Mouse (Mus musculus) heart, embryonic 15.5 days (tissue): ENCODE measurements around the gene Hist1h4a. TPM values are rescaled to one million over a fixed set of nuclear protein-coding genes. Genes with fewer than 3 reads are reported as not detected.
"Not testable (repeated sequence)": the region's sequence is repeated elsewhere in the genome, so short reads cannot be mapped to it uniquely, and the experiment has no call there.

Experiments used
- ATAC-seq: fragments of 200-750 bp; cut with Nextera tagmentation; replicated peaks from 2 replicates; pipeline ENCODE4 v1.8.0; 2017; ENCODE audit warnings: low read depth, moderate TSS enrichment; ENCODE audit not compliant: insufficient number of reproducible peaks, insufficient read depth, low FRiP score
- H3K27ac ChIP-seq: fragments of 300-500 bp; sonication (generic); 2 replicates; pipeline ENCODE4 v1.5.1; 2015; ENCODE audit warnings: mild to moderate bottlenecking, inconsistent platforms
- H3K27me3 ChIP-seq: fragments of 300-500 bp; sonication (generic); 2 replicates; pipeline ENCODE4 v1.6.1; 2015; ENCODE audit warnings: inconsistent platforms
- H3K36me3 ChIP-seq: fragments of 300-500 bp; sonication (generic); 2 replicates; pipeline ENCODE4 v1.6.1; 2015; ENCODE audit warnings: mild to moderate bottlenecking, inconsistent platforms
- H3K4me1 ChIP-seq: fragments of 300-500 bp; sonication (generic); replicated peaks from 2 replicates; pipeline ENCODE4 v1.6.1; 2015; ENCODE audit warnings: inconsistent platforms
- H3K4me2 ChIP-seq: fragments of 300-500 bp; sonication (generic); 2 replicates; pipeline ENCODE4 v1.6.1; 2015; ENCODE audit warnings: inconsistent platforms, mild to moderate bottlenecking, moderate library complexity
- H3K4me3 ChIP-seq: fragments of 300-500 bp; sonication (generic); 2 replicates; pipeline ENCODE4 v1.5.1; 2015; ENCODE audit warnings: mild to moderate bottlenecking, inconsistent platforms
- H3K9ac ChIP-seq: fragments of 300-500 bp; sonication (generic); 2 replicates; pipeline ENCODE4 v1.6.1; 2015; ENCODE audit warnings: mild to moderate bottlenecking, inconsistent platforms
- H3K9me3 ChIP-seq: fragments of 300-500 bp; sonication (generic); replicated peaks from 2 replicates; pipeline ENCODE4 v1.6.1; 2016; ENCODE audit warnings: inconsistent platforms
- WGBS: fragments of 180-500 bp; shearing (Covaris S2); methylation state at CpG from one replicate; pipeline ENCODE4 v1.1.7; 2015; ENCODE audit warnings: mixed read lengths; 5-methylcytosine and 5-hydroxymethylcytosine counted together
- microRNA-seq: library from miRNA; unstranded; fragments of <30 nt; microRNA quantifications from one replicate; pipeline ENCODE4, GENCODE M21; 2016
- polyA plus RNA-seq: library from polyadenylated mRNA; unstranded; fragments of >200 nt; fragmentation: Nextera tagmentation; extraction: Ambion mirVana; gene quantifications from 2 replicates; pipeline ENCODE4 v1.2.1, GENCODE M21; 2015

Hist1h4a gene
- polyA plus RNA-seq, 1 experiment from 2014 or later: not detected

GRCm38 (mm10) chr13:23717593-23718245 lies 43.3 kb downstream of the Hist1h4a start:
- ATAC-seq, H3K4me1 ChIP-seq, H3K9me3 ChIP-seq, H3K4me3 ChIP-seq, H3K27me3 ChIP-seq, H3K9ac ChIP-seq, H3K27ac ChIP-seq, H3K4me2 ChIP-seq, H3K36me3 ChIP-seq: not testable (repeated sequence)
- WGBS: 17% methylated on average over 2 of the region's 2 CpGs

DNA sequence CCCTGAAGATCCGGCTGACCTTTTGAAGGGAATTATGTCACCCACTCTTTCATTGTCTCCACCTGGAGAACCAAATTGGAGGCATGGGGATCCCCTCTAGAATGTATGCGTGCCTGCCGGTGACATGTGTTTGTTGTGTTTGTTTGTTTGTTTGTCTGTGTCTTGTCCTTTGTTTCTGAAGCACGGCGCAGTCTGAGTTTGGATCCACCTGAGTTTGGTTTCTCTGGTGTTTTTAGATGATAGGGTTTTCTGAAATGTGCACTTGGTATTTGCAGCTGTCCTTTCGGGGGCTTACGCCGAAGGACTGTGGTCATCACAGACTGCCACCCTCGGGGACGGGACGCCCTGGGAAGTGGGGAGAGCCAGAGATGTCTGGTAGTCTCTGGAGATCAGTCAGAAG lies 43.9 kb downstream of the Hist1h4a start:
- Histone ChIP-seq H3K4me2 (no peak overlapping the region), H3K36me3 (no peaks in the 10 kb centered on the region), H3K9me3 (no peaks in the 10 kb centered on the region), H3K27me3 (no peaks in the 10 kb centered on the region), H3K9ac (no peak overlapping the region), H3K4me1 (peaks cover 4% of the 10 kb centered on the region; the same call in 1 of the 2 replicates), H3K27ac (no peak overlapping the region), H3K4me3 (no peak overlapping the region)
- WGBS: 46% methylated on average over 11 of the region's 11 CpGs
- no peak for ATAC-seq

DNA sequence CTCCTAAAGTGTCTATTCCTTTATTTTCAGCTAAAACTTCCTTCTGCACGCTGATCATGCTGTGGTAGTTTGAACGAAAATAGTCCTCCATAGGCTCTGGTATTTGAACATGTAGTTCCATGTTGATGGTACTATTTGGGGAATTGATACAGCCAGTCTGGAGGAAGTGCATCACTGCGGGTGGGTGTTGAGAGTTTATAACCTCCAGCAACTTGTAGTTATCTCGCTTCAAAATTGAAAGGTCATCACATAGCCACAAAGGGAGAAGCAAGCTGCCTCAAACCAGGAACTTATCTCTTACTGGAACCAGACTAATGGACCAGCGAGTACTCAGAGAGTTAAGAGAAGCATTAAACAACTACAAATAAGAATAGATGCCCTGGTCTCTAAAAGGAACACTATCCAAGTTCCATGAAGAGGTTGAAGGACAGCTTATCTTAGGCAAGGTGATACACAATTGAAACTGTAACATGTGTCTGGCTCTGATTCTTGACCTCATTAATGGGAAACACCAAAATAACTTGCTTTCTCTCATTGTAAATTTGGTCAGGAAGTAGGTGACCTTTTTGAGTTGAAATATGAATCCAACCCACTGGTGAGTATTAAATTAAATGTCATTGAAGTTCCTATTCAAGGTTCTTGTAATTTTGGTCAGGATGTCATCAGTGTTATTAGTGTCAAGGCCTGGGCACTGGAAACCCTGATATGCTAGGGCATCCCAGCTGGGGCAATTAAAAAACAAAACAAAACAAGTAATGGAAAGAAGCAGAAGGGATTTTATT lies 44.6 kb downstream of the Hist1h4a start:
- 48% methylated on average over 5 of the region's 5 CpGs for WGBS
- Histone ChIP-seq H3K9me3 (no peaks in the 10 kb centered on the region), H3K27ac (no peak overlapping the region), H3K27me3 (no peaks in the 10 kb centered on the region), H3K4me2 (no peak overlapping the region), H3K4me1 (peaks cover 4% of the 10 kb centered on the region; the same call in 1 of the 2 replicates), H3K9ac (no peak overlapping the region), H3K4me3 (no peak overlapping the region), H3K36me3 (no peaks in the 10 kb centered on the region)
- ATAC-seq: no peak

Small RNAs within 50 kb of the gene (microRNA-seq; reads per million reads assigned to microRNA genes)
- gene Gm44314: not detected
- gene Gm44484: not detected

Other genes starting within 250 kb of the Hist1h4a start
- 5.4 and 5.7 TPM in 2 replicates for gene Hist1h4h, start 230.2 kb downstream of the Hist1h4a start, polyA plus RNA-seq
- gene Hist1h2af, start 227.3 kb downstream of the Hist1h4a start, polyA plus RNA-seq: 2.2 and 2.6 TPM in 2 replicates
- 1.6 and 3.1 TPM in 2 replicates for gene Hist1h3g, start 225.8 kb downstream of the Hist1h4a start, polyA plus RNA-seq
- 0.61 and 0.74 TPM in 2 replicates for gene Hist1h2bh, start 217.8 kb downstream of the Hist1h4a start, polyA plus RNA-seq
- 0.16 and 0.25 TPM in 2 replicates for gene Hist1h3f, start 217.2 kb downstream of the Hist1h4a start, polyA plus RNA-seq
- 0.62 and 0.66 TPM in 2 replicates for gene Hist1h4f, start 209.6 kb downstream of the Hist1h4a start, polyA plus RNA-seq
- 0.18 and 0.23 TPM in 2 replicates for gene Hist1h1d, start 208.0 kb downstream of the Hist1h4a start, polyA plus RNA-seq
- 1.7 and 2.4 TPM in 2 replicates for gene Hist1h3e, start 198.9 kb downstream of the Hist1h4a start, polyA plus RNA-seq
- 33.7 and 35.5 TPM in 2 replicates for gene Hist1h2ae, start 190.0 kb downstream of the Hist1h4a start, polyA plus RNA-seq
- gene Hist1h2bg, start 189.8 kb downstream of the Hist1h4a start, polyA plus RNA-seq: 4.3 and 4.6 TPM in 2 replicates
- 0.97 and 1.5 TPM in 2 replicates for gene Hist1h2bf, start 187.0 kb downstream of the Hist1h4a start, polyA plus RNA-seq
- 1.2 and 1.6 TPM in 2 replicates for gene Hist1h2ad, start 186.8 kb downstream of the Hist1h4a start, polyA plus RNA-seq
- 2.0 and 2.2 TPM in 2 replicates for gene Hist1h3d, start 185.5 kb downstream of the Hist1h4a start, polyA plus RNA-seq
- gene Hist1h4d, start 179.6 kb downstream of the Hist1h4a start, polyA plus RNA-seq: 48.2 and 53.2 TPM in 2 replicates
- gene Hist1h2be, start 140.1 kb downstream of the Hist1h4a start, polyA plus RNA-seq: 1.7 and 1.9 TPM in 2 replicates
- 9.6 and 10.8 TPM in 2 replicates for gene Hist1h1e, start 138.7 kb downstream of the Hist1h4a start, polyA plus RNA-seq
- 0.50 and 0.74 TPM in 2 replicates for gene Hist1h2ac, start 77.3 kb downstream of the Hist1h4a start, polyA plus RNA-seq
- gene Hist1h2bc, start 77.0 kb downstream of the Hist1h4a start, polyA plus RNA-seq: 51.8 and 52.1 TPM in 2 replicates
- 0.14 TPM in 1 of 2 replicates, not detected in the other for gene Hist1h1t, start 65.4 kb downstream of the Hist1h4a start, polyA plus RNA-seq
- gene Hist1h4c, start 62.8 kb downstream of the Hist1h4a start, polyA plus RNA-seq: 2.4 and 2.7 TPM in 2 replicates
- 10.3 and 13.6 TPM in 2 replicates for gene Hfe, start 50.4 kb downstream of the Hist1h4a start, polyA plus RNA-seq
- gene Hist1h1c, start 22.4 kb downstream of the Hist1h4a start, polyA plus RNA-seq: 38.8 and 41.2 TPM in 2 replicates
- 2.0 and 4.1 TPM in 2 replicates for gene Hist1h3c, start 15.6 kb downstream of the Hist1h4a start, polyA plus RNA-seq
- 1.2 and 1.9 TPM in 2 replicates for gene Hist1h2bb, start 14.5 kb downstream of the Hist1h4a start, polyA plus RNA-seq
- 15.3 and 20.4 TPM in 2 replicates for gene Hist1h2ab, start 10.1 kb downstream of the Hist1h4a start, polyA plus RNA-seq
- 3.1 and 4.7 TPM in 2 replicates for gene Hist1h3b, start 9.0 kb downstream of the Hist1h4a start, polyA plus RNA-seq
- gene Hist1h4b, start 4.2 kb downstream of the Hist1h4a start, polyA plus RNA-seq: 1.2 and 1.7 TPM in 2 replicates
- gene Hist1h3a, start 1.2 kb upstream of the Hist1h4a start, polyA plus RNA-seq: 1.5 and 2.4 TPM in 2 replicates
- gene Hist1h1a, start 2.4 kb upstream of the Hist1h4a start, polyA plus RNA-seq: 0.76 and 0.98 TPM in 2 replicates
- not detected in 2 replicates for gene Trim38, start 8.7 kb upstream of the Hist1h4a start, polyA plus RNA-seq
- not detected in 2 replicates for gene Slc17a2, start 45.8 kb upstream of the Hist1h4a start, polyA plus RNA-seq
- gene Slc17a3, start 78.2 kb upstream of the Hist1h4a start, polyA plus RNA-seq: 0.03 TPM in 1 of 2 replicates, not detected in the other
- not detected in 2 replicates for gene Slc17a1, start 106.5 kb upstream of the Hist1h4a start, polyA plus RNA-seq
- not detected in 2 replicates for gene Slc17a4, start 153.8 kb upstream of the Hist1h4a start, polyA plus RNA-seq
- gene Hist1h2ba, start 172.9 kb upstream of the Hist1h4a start, polyA plus RNA-seq: not detected in 2 replicates
- not detected in 2 replicates for gene Hist1h2aa, start 173.2 kb upstream of the Hist1h4a start, polyA plus RNA-seq
- not detected in 2 replicates for gene Scgn, start 230.0 kb upstream of the Hist1h4a start, polyA plus RNA-seq